Mouse (Mus musculus) heart, postnatal 25 days (tissue): ENCODE measurements at regions not wholly inside any gene's neighbourhood (a gene's known extent, or its start where the extent isn't known, plus 50 kb on each side); places are given as distances from the start of the nearest gene placed in this dataset.

Experiments used
- DNase-seq: peaks from one replicate; pipeline ENCODE4 v3.0.0; 2022; ENCODE audit warnings: low spot score
- intact Hi-C: fragments of 180-260 bp; cut with DNase I; formaldehyde crosslinking; loops from one replicate; pipeline ENCODE4 v1.15.1; 2025

DNA sequence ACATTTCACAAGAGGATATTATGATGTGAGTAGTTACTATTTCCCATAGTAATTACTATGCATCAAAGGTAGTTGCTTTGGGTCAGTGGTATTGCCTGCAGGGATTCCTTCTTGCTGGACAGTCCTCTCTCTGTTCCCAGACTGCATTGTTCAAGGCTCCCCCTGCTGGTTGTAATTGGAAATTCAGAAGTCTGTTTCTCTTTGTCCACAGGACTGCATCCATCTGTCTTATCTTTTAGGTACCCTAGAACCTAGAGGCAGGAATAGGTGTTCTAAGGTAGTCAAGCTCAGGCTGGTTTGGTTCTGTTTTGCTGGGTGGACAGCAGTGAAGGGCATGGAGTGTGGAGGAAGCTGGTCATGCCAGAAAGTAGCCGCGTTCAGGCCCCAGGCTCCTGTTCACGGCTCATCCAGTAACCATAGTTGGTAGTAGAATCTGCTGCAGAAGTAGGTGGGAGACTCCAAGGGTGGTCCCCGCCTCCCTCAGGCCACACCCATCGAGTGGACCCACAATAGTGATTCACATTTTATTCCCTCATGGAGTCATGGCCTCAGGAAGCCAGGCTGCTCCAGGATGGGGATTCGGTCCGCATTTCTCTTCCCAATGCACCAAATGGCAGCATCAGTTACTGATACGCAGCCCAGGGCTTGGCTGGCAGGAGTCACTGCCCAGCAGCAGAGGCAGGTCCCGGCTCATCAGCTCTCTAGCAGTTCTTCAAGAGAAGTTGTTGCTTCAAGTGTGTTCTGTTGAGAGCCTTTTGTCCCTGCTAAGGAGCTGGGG, 51.7 kb upstream of the Caprin1 start:
- intact Hi-C loops: loop anchor here (5.0 kb wide), 2 partner anchors 52 to 287 kb away; partner anchors contain the start of gene Caprin1
- no peak for DNase-seq

DNA sequence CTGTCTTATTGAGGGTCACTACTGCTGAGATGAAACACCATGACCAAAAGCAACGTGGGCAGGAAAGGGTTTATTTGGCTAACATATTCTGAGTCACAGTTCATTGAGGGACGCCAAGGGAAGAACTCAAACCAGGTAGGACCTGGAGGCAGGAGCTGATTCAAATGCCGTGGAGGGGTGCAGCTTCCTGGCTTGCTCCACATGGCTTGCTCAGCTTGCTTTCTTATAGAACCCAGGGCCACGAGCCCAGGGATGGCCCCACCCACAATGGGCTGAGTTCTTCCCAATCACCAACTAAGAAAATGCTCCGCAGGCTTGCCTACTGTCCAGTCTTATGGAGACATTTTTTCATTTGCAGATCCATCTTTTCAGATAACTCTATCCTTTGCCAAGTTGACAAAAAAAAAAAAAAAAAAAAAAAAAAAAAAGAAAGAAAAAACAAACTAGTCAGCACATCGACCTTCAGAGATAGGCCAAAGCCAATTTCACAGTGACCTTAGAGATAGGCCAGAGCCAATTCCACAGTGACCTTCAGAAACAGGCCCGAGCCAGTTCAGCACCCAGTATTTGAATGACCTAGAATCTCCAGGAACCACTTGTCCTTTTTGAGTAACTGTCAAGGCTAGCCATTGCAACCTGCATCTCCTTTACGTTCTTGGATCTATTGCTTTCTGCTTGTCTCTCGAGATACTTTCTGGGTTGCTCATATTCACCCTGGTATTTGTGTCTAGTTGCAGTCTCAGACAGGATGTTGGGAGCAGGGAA, 52.5 kb upstream of the Caprin1 start:
- no peak for DNase-seq
- intact Hi-C loops: loop anchor here (5.0 kb wide), 2 partner anchors 53 to 288 kb away; partner anchors contain the start of gene Caprin1

DNA sequence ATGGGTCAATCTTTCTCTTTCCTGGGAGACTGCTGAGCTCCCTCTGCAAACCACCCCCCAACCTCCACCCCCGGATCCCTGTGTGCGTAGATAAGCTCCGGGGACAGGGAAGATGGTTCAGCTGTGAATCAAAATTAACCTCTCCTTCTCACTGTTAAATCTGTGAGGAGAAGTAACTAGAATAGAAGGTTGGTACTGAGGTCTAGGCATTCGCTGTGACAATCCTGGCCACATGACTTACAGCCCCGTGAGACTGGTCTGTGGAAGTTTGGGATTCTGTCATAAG, 53.0 kb upstream of the Caprin1 start:
- DNase-seq: no peak
- intact Hi-C loops: no loop called here

DNA sequence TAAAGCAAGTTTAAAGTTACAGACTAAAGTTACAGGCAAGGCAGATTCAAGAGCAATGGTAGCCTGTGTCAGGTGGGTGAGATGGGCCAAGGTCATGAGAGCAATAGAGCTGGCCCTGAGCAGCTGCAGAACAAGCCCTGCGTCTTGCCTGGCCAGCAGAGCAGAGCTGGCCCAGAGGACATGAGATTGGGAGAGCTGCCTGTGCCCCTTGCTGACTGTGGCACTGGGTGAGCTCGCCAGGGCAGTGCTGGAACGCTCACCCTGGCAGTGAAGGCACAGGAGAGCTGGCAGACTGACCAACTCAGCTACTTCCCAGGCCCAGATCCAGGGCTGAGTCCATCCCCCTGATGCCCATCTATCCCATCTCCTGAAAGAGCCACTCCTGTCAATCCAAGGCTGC, 53.7 kb upstream of the Caprin1 start:
- intact Hi-C loops: no loop called here
- DNase-seq: no peak

DNA sequence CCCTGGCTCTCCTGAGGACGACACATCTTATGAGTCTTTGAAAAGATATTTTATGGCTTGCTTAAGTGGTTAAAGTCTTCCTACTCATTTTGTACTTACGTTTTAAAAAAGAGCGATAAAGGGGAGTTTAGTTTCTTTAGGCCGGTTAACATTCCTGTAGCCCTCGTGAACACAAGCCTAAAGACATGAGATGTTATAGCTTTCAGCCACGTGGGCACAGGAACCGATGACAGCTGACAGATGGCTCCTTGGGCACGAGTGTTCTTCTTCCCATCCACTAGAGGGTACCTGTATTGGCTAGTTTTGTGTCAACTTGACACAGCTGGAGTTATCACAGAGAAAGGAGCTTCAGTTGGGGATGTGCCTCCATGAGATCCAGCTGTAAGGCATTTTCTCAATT, 63.8 kb upstream of the Caprin1 start:
- DNase-seq: no peak
- intact Hi-C loops: no loop called here

DNA sequence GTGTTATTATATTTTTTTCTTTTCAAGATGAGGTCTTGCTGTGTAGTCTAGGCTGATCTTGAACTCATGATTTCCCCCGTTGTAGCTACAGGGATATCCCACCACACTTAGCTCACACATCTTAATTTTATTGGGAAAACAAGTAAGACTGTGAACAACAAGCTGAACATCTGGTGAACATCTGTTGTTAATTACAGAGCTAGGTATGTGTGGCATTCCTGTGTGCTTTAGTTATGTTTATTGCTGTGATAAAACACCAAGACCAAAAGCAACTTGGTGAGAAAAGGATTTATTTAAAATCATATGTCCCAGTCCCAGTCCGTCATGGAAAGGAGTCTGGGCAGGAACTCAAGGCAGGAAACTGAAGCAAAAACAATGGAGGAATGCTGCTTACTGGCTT, 66.8 kb upstream of the Caprin1 start:
- DNase-seq: no peak
- intact Hi-C loops: no loop called here

DNA sequence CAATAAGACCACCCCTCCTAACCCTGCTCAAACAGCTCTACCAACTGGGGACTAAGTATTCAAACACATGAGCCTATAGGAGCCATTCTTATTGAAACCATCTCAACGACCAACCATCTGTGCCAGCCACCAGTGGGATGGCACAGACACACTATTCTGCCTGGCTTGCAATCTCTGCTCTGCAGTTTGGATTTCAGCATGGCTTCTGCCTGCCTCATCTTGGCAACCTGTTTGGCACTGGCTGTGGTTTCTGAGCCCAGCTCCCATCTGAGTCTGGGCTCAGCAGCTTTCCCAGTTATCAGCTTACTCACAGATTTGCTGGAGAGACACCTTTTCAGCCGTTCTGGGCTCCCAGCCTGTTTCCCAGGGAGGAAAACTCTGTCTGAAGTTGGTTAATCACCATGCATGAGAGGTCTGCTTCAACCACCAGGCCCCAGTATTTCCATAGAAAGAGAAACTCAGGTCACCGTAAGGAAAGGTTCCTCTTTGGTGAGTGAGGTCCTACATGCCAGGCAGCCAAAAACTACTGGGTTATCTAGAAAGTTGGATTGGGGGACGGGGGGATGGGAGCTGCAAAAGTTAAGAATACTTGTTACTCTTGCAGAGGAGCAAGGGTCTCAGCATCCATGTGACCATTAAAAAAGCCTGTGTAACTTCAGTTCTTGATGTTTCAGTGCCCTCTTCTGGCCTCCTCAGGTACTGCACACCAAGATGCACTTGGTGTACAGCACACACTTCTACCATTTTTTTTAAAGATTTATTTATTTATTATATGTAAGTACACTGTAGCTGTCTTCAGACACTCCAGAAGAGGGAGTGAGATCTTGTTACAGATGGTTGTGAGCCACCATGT, 68.1 kb upstream of the Caprin1 start:
- DNase-seq: no peak
- intact Hi-C loops: loop anchor here (5.0 kb wide), 1 partner anchor 308 kb away; no protein-coding TSS in a partner anchor

DNA sequence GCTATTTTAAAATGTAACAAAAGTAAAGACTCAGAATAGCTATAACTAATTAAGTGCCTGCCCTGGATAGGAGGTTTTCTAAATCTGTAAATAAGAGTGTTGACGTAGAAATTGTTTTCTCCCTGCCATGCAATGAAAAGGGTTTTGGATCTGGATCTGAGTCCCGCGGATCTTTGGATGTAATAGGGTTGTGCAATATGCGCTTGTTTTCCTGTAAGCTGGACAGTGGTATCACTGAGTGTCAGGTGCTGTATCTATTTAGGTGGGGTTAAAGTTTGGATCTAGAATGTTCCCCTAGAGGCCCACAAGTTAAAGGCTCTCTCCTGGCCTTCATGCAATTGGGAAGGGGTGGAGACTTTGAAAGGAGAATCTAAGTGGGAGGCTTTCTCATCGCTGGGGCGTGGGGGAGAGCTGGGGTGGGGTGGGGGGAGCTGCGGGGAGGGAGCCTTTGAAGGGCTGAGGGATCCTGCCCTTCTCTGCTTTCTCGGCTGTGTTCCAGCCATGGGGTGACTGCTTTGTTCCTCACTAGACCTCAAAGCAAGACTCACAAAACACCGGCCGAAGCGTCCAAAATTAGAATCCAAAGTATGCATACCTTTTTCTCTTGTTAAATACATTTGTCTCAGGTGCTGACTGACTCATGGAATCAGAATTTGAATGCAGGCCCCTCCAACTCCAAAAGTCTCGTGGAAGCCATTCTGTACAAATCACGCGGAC, 70.0 kb upstream of the Caprin1 start:
- no peak for DNase-seq
- intact Hi-C loops: loop anchor here (5.0 kb wide), 1 partner anchor 310 kb away; no protein-coding TSS in a partner anchor

DNA sequence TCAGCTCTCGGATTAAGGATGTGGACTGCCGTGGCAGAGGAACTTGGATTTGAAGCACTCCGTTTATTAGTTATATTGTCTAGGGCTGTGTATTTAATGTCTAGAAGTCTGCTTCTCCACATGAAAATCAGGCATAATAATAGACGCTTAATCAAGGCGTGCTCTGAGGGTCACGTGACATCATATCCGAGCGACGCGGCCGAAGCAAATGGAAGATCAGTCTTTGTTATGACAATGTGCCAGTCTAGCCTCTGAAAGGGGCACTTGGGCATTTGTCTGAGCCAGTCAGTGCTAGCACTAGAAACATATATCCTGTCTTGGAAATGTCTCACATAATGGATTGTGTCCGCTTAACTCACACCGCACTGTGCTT, 70.5 kb upstream of the Caprin1 start:
- intact Hi-C loops: loop anchor here (5.0 kb wide), 1 partner anchor 311 kb away; no protein-coding TSS in a partner anchor

DNA sequence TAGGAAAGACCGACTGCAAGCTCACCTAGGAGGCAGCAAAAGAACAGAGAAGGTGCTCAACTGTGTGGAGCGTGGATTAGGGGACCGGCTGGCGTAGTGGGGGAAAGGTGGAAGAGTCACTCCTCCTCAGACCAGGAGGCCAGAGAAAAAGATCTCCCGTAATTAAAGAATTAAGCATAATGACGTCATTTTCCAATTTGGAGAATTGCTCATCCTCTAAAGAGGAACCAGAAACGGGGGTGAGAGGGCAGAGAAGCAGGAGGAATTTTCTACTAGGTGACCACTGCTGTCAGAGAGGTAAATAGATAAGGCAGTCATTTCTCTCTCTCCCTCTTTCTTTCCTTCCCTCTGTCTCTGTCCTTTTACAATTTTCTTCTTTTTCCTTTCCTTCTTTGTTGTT, 71.2 kb upstream of the Caprin1 start:
- no peak for DNase-seq
- intact Hi-C loops: loop anchor here (5.0 kb wide), 1 partner anchor 311 kb away; no protein-coding TSS in a partner anchor

More for the DNA sequence above, 70.5 kb upstream of the Caprin1 start:
- DNase-seq: no peak

DNA sequence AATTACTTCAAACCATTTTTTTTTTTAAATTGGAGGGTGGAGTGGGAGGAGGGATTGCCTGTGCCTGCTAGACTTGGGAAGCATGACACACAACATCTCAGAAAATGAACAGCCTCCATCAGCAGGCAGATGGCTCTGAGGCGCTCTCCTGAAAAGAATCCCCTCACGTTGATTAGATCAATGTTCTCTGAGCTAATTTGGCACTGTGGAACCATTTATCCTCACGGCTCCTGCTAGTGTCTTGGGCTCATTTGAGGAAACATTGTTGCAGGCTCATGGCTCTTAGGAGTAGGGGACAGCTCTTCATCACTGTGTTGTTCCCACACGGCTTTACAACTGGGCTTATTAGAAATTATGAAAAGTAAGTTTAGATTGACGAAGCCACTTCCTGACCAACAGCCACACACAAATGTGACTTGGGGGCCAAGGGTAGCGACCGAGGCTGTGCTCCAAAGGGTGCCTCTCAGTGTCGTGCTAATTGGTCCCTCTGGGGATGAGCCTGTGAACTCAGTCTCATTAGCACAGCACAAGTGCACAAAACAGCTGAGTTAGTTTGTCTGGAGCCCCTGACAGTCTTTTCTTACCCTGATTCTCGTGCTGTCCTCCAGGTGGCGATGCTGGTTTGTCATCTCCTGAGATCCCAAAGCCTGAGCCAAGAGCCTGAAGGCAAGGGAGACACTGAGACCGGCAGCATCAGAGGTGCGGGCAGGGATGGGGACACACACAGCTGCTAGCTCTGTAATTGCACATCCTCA, 74.2 kb upstream of the Caprin1 start:
- intact Hi-C loops: loop anchor here (1.0 kb wide), 1 partner anchor 111 kb away; no protein-coding TSS in a partner anchor
- DNase-seq: peak; percentile 58

DNA sequence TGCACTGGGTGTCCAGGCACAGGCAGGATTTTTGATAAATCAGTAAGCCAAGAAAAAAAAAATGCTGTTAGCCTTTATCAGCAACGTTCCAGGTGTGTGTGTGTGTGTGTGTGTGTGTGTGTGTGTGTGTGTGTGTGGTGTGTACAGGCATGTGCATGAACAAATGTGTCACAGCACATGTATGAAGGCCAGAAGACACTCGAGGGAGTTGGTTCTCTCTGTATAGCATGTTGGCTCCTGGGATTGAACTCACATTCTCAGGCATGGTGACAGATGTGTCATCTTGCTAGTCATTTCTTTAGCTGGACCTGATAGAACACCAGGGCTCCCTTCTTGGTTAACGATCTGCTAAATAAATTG, 74.8 kb upstream of the Caprin1 start:
- DNase-seq: no peak
- intact Hi-C loops: loop anchor here (1.0 kb wide), 1 partner anchor 110 kb away; no protein-coding TSS in a partner anchor

DNA sequence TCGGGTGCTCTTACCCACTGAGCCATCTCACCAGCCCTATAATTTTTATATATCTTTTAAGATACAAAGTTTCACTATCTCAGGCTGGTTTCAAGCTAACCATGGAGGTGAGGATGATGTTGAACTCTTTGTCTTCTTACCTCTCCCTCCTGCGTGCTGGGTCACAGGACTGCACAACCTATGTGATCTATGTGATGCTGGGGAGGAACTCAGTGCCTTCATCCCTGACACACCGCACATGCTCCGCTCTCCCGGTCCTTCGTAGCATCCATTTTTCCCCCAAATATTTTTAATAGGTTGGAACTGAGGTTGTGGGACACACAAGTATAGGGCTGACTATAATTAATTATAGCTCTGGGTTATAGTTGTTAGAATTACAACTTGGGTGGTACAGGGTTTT, 75.9 kb upstream of the Caprin1 start:
- no peak for DNase-seq
- intact Hi-C loops: no loop called here

DNA sequence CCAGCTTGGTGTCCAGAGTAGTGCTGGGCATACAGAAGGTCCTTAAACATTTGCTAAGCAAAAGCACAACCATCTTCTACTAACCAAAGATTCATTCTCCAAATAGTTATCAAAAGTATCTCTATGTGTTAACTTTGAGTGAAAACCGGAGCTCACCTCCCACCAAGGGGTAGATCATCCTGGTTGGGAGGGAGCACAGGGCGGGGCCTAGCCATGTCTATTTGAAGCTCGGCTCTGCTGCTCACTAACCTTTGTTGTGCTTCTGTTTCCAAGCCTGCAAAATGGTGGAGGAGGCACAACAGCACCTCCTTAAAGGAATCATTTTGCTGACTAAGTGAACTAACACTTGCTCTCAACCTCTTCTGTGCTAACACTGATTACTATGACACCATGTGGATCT, 77.0 kb upstream of the Caprin1 start:
- DNase-seq: no peak
- intact Hi-C loops: no loop called here

DNA sequence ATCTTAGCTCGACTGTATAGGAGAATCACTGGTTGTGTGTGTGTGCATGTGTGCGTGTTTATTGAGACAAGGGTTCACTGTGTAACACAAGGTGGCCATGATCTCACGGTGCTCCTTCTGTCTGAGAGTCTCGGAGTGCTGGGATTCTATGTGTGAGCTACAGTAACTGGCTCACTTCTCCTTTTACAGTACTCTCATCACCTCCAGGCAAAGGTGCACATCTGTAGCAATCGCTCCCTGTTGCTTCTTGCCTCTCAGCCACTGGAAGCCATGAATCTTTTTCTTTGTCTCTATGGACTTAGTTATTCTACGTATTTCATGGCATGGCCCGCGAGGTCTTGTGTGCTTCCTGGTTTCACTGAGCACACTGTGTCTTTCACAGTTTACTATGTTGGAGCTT, 78.3 kb upstream of the Caprin1 start:
- intact Hi-C loops: no loop called here
- DNase-seq: no peak

DNA sequence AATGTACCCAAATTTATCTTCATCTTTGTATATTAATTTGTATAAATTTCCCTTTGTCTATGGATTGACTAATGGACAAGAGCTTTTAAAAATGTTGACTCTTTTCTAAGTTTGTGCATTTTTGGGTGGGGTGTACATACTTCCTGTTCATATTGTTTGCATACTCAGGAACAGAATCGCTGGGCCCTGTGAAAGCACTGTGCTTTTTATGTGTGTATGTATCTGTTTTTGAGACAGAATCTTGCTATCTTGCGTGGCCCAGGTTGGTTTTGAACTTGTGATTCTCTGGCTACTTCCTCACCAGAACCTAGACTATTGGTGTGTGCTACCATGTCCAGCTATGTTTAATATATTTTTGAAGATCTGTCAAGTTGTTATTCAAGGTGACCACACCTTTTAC, 78.8 kb upstream of the Caprin1 start:
- no peak for DNase-seq
- intact Hi-C loops: no loop called here

DNA sequence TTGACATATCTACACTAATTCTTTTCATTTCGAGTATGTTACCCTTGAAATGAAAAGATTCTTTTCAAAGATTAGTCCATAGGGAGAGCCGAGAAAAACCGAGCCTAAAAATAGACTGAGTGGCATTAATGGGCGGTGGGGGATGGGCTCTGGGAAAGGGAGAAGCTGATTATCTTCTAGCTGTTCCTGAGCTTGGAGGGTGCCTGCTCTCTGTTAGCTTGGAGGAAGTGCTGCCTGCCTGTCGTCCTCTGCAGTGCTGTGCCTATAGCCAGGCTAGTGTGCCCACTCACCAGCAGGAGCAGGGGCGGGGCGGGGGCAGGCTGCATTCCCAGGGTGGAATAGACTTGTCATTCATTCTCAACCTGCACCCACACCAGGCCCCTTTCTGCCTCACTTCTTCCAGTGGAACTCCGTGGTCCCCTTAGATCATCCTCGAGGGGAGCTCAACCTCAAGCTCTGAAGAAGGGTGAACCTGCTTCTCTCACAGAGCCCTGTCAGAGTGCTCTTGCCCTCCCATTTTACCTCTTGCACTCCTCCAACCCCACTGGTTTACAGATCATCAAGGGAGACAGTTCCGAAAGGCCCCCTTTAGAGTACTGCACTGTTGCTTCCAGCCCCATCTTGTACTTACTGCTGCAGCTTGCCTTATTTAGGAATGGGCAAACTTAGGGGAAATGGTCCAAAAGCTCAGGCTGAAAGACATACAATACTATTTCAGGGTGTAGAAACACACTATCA, 76.6 kb upstream of the Lmo2 start:
- intact Hi-C loops: no loop called here
- no peak for DNase-seq

DNA sequence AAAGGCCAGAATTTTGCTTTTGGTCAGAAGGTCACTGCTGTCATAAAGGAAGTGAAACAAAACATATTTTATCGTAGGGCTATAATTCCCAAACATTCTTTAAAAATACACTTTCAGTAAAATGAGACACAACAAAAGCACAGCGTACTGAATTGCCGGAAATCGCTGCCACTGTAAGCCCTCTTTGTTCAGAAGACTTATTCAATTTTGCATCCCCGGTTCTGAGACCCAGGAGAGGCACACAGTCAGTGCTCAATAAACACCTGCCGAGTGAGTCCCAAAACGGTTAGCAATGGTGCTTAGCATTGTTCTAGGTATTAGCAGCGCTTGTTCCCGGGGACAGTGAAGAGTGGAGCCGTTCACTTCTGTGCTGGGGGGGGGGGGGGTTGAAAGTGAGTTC, 72.9 kb upstream of the Lmo2 start:
- intact Hi-C loops: no loop called here
- no peak for DNase-seq

DNA sequence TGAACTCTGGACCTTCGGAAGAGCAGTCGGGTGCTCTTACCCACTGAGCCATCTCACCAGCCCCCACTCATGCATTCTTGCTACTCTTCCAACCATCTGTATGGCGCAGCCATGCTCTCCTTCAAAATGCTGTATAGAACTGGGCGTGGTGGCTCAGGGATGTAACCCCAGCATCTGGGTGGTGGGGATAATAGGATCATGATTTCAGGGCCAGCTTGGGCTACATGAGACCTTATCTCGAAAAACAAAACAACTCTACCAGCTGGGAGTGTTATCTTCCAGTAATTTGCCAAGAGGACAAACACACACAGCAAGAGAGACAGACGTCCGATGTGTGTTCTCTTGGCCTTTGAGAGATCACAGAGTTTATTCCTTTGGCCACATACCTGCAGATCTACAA, 69.8 kb upstream of the Lmo2 start:
- DNase-seq: no peak
- intact Hi-C loops: no loop called here
